Mouse (Mus musculus): ENCODE results near the gene Fam166b.
A peak's percentile ranks its signal among the peaks of the same experiment; 100 is the strongest.

Fam166b gene

DNA sequence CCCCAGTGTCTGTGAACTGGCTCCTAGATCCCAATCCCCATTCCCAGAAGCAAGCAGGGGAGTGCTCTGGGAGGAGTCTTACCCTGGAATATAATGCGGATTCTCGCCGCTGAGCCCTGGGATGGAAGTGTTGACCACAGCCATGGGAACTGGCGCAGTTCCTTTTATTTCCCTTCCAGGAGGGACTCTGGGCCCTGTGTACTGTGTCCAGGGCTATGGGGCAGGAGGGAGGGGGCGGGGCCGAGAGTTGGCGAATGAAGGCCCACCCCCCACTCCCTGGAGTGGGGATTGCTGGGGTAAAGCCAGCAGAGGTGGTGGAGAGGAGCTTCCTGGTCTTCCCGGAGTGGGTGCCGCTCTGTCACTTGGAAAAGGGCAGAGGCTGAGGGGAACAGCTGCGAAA, at the start of gene Fam166b:
TSS of gene Fam166b (minus strand) at position 189 of the 400 bp plus-strand sequence.
- DNase-seq (ENCODE audit: low spot score), result no peak

DNA sequence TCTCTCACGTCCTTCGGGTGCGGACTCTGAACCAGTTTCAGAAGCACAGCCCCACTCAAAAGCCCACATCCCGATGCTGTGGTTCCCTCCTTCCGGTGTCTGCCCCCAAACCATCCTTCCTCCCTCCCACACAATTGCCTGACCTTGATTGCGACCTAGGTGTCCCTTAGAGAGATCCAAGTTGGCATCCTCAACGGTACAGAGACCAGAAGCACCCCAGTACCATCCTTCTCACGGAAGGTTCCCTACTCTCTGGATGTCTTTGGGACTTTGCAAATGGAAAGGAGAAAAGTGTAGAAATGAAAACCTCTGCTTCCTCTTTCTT, 49.6 kb upstream of the Fam166b start:
- no peak for DNase-seq (ENCODE audit: low spot score)

GRCm38 (mm10) chr4:43477857-43478533, 49.1 kb upstream of the Fam166b start:
- DNase-seq (ENCODE audit: low spot score), result peak; percentile 97

DNA sequence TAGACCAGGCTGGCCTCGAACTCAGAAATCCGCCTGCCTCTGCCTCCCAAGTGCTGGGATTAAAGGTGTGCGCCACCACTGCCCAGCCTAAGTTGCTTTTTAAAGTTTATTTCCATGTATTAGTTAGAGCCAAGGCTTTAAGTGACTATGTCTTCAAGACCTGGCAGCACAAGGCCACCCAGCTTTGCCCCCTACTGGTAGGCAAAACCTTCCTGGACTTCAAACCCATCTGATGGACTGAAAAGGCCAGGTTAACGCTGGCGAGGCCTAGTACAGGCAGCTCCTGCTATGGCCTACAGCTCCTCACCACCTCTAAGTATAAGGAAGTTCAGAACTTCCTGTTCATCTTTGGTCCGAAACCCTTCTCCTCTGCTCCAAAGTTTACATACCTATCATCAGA, 47.7 kb upstream of the Fam166b start:
- no peak for DNase-seq (ENCODE audit: low spot score)

DNA sequence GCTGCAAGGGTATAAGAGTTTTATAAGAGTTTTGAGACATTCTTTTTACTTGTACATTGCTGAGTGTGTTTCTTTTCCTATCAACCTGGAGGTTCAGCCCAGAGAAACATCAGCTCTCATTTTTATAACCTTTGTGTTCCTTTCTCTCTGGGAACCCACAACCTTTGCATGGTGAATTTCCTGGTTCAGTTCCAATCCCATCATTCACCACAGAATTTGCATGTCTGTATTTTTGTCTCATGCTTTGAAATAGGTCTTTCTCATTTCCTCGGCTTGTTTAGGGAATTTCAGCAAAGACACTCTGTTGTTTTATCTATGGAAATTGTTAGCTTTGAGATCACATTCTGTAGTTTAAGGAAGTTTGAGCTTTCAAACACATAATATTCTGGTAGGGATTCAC, 44.7 kb upstream of the Fam166b start:
- no peak for DNase-seq (ENCODE audit: low spot score)

GRCm38 (mm10) chr4:43470301-43470700, 41.4 kb upstream of the Fam166b start:
- DNase-seq (ENCODE audit: low spot score), result no peak

GRCm38 (mm10) chr4:43466872-43467271, 37.9 kb upstream of the Fam166b start:
- DNase-seq (ENCODE audit: low spot score), result no peak

DNA sequence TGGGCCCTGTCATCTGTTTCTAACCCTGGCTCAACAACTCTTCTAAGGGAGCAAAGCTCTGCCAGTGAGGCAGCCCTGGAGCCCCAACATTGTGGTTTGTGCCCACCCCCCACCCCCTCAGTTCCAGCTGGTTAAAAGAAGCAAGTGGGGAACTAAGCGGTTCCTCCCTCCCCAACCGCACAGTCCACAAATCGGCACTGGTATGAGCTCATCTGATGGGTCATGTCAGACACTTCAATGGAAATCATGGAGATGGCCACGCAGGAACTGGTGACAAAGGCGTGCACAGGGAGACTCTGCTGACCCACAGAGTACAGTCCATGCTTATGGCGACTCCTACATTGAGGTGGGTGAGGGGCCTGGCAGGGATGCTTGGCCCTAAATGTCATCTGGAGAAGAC, 37.0 kb upstream of the Fam166b start:
- DNase-seq (ENCODE audit: low spot score), result no peak

DNA sequence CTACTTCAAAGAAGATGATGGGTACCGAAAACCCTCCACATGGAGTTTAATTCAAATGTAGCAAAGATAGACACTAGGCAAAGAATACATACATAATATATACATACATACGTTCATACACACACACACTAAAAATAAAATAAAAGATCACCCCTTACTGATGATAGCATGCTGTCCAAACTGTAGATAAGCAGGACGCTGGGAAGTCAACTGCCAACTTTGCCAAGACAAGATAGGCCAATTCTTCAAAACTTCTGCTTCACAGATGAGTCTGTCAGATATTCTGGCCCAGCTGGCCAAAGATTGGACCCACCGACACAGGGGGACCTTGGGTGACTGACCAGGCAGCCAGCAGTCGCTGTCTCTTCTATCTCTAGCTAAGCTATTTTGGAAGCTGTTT, 34.2 kb upstream of the Fam166b start:
- DNase-seq (ENCODE audit: low spot score), result no peak

DNA sequence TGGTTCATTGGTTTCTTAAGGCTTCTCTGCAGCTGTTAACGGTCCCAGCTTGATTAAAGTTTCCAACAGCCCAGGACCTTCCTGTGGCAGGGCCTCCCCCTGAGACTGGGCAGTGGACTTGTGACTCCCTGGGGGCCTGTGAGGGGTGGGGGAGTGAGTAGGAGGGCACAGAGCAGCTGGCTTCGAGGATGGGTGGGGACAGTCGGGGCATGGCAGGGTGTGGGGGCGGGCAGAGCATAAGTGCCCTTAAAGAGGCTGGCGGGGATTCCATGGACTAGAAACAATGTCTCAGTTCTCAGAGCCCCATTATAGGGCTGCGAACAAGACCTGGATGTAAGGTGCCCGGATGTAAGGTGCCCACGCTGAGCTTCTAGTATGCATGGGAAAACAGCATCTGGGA, 28.2 kb upstream of the Fam166b start:
- no peak for DNase-seq (ENCODE audit: low spot score)

DNA sequence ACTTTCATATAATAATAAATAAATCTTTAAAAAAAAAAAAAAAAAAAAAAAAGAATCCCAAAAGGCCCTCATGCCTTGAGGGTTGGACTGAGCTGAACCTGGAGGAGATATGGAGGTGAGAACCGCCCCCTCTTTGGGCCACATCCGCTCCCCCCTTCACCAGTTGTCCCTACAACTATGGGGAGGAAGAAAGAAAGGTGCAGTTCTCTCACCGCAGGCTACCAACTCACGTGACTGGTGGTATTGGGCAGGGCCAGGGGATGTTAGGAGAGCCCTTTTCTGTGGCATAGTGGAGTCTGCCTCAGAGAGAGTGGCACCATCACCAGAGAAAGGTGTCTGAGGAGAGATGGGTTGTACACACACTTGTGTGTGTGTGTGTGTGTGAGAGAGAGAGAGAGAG, 27.5 kb upstream of the Fam166b start:
- DNase-seq (ENCODE audit: low spot score), result no peak

GRCm38 (mm10) chr4:43454041-43454836, 25.3 kb upstream of the Fam166b start, which contains the start of gene Cd72:
Gene Cd72, minus strand, starts transcription at chr4:43454628.
- DNase-seq (ENCODE audit: low spot score), result peak; percentile 21

GRCm38 (mm10) chr4:43453413-43453812, 24.5 kb upstream of the Fam166b start:
- peak; percentile 28 for DNase-seq (ENCODE audit: low spot score)

- no peak for DNase-seq (ENCODE audit: low spot score)
These were observed 23.4 kb upstream of the Fam166b start for GRCm38 (mm10) chr4:43452315-43452714.

GRCm38 (mm10) chr4:43448554-43448953, 19.6 kb upstream of the Fam166b start:
- DNase-seq (ENCODE audit: low spot score), result no peak

- no peak for DNase-seq (ENCODE audit: low spot score)
These were observed 18.3 kb upstream of the Fam166b start for GRCm38 (mm10) chr4:43447251-43447650.

- DNase-seq (ENCODE audit: low spot score), result peak; percentile 41
These were observed 14.6 kb upstream of the Fam166b start for GRCm38 (mm10) chr4:43443511-43443910.

GRCm38 (mm10) chr4:43442456-43443361, 13.8 kb upstream of the Fam166b start:
- DNase-seq (ENCODE audit: low spot score), result peak; percentile 68

DNA sequence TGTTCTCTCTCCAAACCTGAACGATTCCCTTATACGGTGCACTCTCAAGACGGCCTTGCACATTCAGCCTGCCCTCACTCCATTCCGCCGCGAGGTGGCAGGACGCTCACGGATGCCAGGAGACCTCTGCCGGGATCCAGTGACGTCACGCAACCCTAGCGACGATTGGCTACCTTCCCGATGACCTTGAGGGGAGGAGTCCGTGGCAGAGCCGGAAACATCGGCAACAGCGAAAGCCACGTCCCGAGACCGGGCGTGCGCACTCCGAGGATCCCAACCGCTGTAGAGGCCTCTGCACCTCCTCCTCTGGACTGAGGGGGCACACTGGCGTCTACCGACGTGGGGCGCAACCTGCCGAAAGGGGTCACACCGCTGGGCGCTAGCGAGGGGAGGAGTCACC, 13.1 kb upstream of the Fam166b start:
- peak; percentile 100 for DNase-seq (ENCODE audit: low spot score)

DNA sequence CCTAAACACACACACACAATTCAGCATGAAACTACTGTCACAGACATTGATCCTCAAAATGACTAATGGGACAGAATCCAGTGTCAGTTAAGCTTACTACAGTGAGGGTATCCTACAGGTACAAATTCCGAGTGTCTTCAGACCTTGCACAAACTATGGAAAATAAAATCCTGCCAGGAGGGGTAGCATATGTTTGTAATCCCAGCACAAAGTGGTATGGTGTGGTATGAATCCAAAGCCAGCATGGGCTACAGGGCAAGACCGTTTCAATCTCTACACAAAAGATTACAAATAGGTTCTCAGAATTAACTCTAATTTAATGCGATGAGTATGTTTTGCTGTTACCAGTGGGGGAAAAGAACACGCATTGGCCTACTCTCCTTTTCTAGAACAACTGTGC, 12.7 kb upstream of the Fam166b start, which contains the start of gene Tesk1:
TSS of gene Tesk1 (plus strand) at position 301 of the 400 bp plus-strand sequence.
- DNase-seq (ENCODE audit: low spot score), result no peak

DNA sequence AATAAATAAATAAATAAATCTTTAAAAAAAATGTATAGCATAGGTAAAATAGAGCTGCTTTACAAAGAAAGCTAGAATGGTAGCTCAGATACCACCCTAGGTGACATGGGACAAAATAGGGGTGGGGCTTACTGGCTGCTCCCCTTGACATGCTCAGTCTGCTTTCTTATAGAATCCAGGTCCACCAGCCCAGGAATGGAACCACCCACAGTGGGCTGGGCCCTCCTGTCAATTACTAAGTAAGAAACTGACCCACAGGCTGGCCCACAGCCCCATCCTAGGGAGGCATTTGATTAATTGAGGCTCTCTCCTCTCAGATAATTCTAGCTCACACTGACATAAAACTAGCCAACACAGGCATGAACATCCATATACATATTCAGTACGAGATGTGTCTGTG, 3.9 kb upstream of the Fam166b start:
- DNase-seq (ENCODE audit: low spot score), result no peak

- peak; percentile 96 for DNase-seq (ENCODE audit: low spot score)
These were observed 2.8 kb upstream of the Fam166b start for GRCm38 (mm10) chr4:43431690-43432089.
